Mouse (Mus musculus): ENCODE data around the gene Calcrl.
A peak's percentile ranks its signal among the peaks of the same experiment; 100 is the strongest.

Gene Calcrl

GRCm38 (mm10) chr2:84295068-84295467 lies 130.1 kb downstream of the Calcrl start:
- no peak for DNase-seq

DNA sequence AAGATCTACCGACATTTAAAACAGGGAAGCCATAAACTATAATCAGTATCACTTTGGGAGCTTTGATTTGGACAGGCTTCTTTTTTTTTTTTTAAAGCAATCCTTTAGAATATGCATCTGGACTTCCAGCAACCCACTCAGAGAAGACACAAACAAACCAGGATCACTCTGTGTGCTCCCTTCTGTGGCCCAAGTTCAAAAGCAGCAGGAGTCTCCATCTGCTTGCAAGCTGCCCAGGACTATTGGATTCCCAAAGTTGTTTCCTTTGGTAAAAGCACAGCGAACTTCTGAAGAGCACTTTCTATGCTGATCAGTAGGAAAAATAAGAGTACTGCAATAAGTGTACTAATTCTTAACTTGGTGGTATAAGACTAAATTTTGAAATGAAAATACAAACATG lies 130.6 kb downstream of the Calcrl start:
- DNase-seq, result peak; percentile 65 to 80

DNA sequence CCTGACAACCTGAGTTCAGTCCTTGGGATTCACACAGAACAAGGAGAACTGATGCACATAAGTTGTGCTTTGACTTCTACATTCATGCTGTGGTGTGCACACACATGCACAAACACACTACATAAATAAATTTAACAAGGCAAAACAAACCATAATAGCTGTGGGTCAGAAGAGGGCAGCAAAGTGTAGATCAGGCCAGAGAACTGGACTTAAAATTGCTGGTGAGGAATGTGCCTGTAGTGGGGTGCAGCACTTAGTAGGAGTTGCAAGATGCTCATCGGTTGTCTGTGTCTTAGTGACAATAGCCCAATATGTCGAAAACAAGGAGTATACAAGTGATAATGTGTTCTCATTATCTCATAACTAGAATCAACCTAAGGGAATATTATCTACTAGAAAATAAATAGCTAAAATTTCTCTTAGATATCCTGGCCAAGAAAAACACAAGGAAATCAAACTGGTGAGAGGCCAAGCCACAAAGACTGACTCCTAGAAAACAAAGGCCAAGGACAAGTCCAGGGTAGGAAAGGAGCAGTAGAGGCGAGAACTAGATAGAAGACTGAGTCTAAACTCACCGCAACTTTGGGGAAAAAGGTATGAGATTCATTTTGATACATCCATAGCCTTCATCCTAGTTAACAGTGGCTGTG lies 132.7 kb downstream of the Calcrl start:
- DNase-seq, result no peak

DNA sequence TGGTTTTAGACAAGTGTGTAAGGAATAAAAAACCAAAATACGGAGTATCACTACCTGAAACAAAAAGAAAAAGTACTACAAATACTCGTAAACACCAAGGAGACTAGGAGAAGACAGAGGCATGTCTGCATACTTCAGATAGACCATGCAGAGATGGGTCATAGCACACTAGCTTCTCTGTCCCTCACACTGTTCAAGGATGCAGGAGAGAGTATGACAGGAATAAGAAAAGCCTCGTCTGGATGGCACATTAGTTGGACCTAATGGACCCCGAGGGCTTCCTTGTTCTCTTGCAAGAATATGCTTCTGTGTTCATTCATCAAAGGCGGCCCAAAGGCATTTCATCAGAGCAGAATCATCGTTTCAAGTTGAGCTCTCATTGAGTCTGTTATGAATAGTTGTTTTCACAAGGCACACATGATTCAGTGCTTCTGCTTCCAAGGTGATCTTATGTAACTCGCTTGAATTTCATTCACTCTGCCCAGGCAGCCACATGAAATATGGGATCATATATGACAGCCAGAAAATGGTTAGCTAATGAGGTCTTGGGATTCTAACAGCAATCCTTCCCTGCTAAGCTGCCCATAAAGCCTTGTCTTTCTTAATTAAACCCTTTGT lies 136.2 kb downstream of the Calcrl start:
- no peak for DNase-seq

All from cerebellum, postnatal 10 days (tissue).